Comparison of ENCODE assay signal across 10 mouse cellular contexts in genomic region chr7:34291265-34291664, GRCm38 (mm10). TPM values are rescaled to one million over a fixed set of nuclear protein-coding genes. Genes with fewer than 3 reads are reported as not detected.
A peak's percentile ranks its signal among the peaks of the same experiment; 100 is the strongest.
DNase-seq lines count a peak whose midpoint lies in the region; ATAC-seq and TF ChIP-seq lines count a peak whose summit lies in the region.
"Had no signal": no experiment of that assay in that cellular context is flagged by ENCODE, and none has a peak within 500 bp of the region (broad histone marks: within the 10 kb centered on the region; RNA-seq: fewer than 3 reads in every experiment).

No protein-coding gene starts in this region.

- no peak for ATAC-seq in neural tube, embryonic 13.5 days (ENCODE audit: low read depth)
- ATAC-seq in lung, postnatal 0 days: peak; percentile 89

- DNase-seq in kidney, adult 2 months: peak; percentile 42
- no peak for DNase-seq in kidney, adult 11 months
- no peak for DNase-seq in neural tube, embryonic 10.5 days (ENCODE audit: extremely low spot score, low spot score)
- DNase-seq in lung, postnatal 0 days (ENCODE audit: low spot score): peak; percentile 66
- no peak for DNase-seq in B cell, adult 2 months
- DNase-seq in thymus, postnatal 10 days (ENCODE audit: low spot score in 2 of 2): no peak
- DNase-seq: thymus, postnatal 14 days had no signal

- H3K9ac ChIP-seq in neural tube, embryonic 13.5 days: no peak overlapping the region
- H3K9ac ChIP-seq in lung, postnatal 0 days (replicated peaks; ENCODE audit: low read depth): no peak overlapping the region

- TF ChIP-seq CTCF in kidney, adult 2 months (conservative IDR thresholded peaks at IDR 0.05; ENCODE audit: insufficient read depth, insufficient read length, low read depth, low read length): no peak
- TF ChIP-seq CTCF in lung, postnatal 0 days (IDR thresholded peaks at IDR 0.05): no peak

- no peaks in the 10 kb centered on the region for H3K9me3 ChIP-seq in neural tube, embryonic 13.5 days
- no peaks in the 10 kb centered on the region for H3K9me3 ChIP-seq in lung, postnatal 0 days (ENCODE audit: low read length)

- no peaks in the 10 kb centered on the region for H3K36me3 ChIP-seq in kidney, adult 2 months (ENCODE audit: control insufficient read depth, insufficient read depth, low read length)
- 0 out of 2 replicates have a peak, but pooled peaks cover 2% of the 10 kb centered on the region for H3K36me3 ChIP-seq in neural tube, embryonic 13.5 days
- no peaks in the 10 kb centered on the region for H3K36me3 ChIP-seq in lung, postnatal 0 days (ENCODE audit: insufficient read depth, low read length)

- 62% methylated on average over 1 of the region's 1 CpGs for WGBS in kidney, adult 2 months
- 78% methylated on average over 1 of the region's 1 CpGs for WGBS in neural tube, embryonic 13.5 days
- WGBS in lung, postnatal 0 days: 41% methylated on average over 1 of the region's 1 CpGs

- TF ChIP-seq POLR2A in kidney, adult 2 months (IDR thresholded peaks at IDR 0.05; ENCODE audit: low read depth, low read length): no peak

- TF ChIP-seq EP300 in lung, postnatal 0 days (IDR thresholded peaks at IDR 0.05): peak; percentile 89

- H3K4me1 ChIP-seq in kidney, adult 2 months (ENCODE audit: control insufficient read depth, insufficient read depth, low read length): peaks cover 7% of the 10 kb centered on the region; the same call in 1 of the 2 replicates
- H3K4me1 ChIP-seq in neural tube, embryonic 13.5 days (replicated peaks): no peaks in the 10 kb centered on the region
- no peaks in the 10 kb centered on the region; the same call in 1 of the 2 replicates for H3K4me1 ChIP-seq in lung, postnatal 0 days (ENCODE audit: insufficient read depth, low read depth, low read length)

- H3K4me2 ChIP-seq in neural tube, embryonic 13.5 days: no peak overlapping the region
- no peak overlapping the region for H3K4me2 ChIP-seq in lung, postnatal 0 days (replicated peaks; ENCODE audit: low read depth, low read length)

- H3K27me3 ChIP-seq in kidney, adult 2 months (replicated peaks; ENCODE audit: control insufficient read depth, insufficient read depth, low read length): no peaks in the 10 kb centered on the region
- H3K27me3 ChIP-seq in neural tube, embryonic 13.5 days: no peaks in the 10 kb centered on the region
- H3K27me3 ChIP-seq in lung, postnatal 0 days (replicated peaks; ENCODE audit: insufficient read depth, low read length): no peaks in the 10 kb centered on the region

- no peak overlapping the region for H3K4me3 ChIP-seq in kidney, adult 2 months (ENCODE audit: insufficient read depth, low read depth, low read length)
- H3K4me3 ChIP-seq in neural tube, embryonic 13.5 days: no peak overlapping the region
- H3K4me3 ChIP-seq in lung, postnatal 0 days (ENCODE audit: low read depth, low read length): no peak overlapping the region
- H3K4me3 ChIP-seq: myocyte had no signal

- peak overlapping the region; percentile 80 for H3K27ac ChIP-seq in kidney, adult 2 months (ENCODE audit: insufficient read depth, low read depth, low read length)
- 0 out of 2 replicates have a peak overlapping the region, but pooled peaks have one; percentile 13 for H3K27ac ChIP-seq in neural tube, embryonic 13.5 days (replicated peaks)
- H3K27ac ChIP-seq in lung, postnatal 0 days (ENCODE audit: low read length): peak overlapping the region; percentile 78

RNA-seq across cellular contexts. Expression of gene 4931406P16Rik, which starts 22.1 kb away (rescaled TPM):
- polyA plus RNA-seq in kidney, adult 2 months (2012; rRNA removed): 24.6 and 27.0 TPM in 2 replicates
- 32.5 and 34.9 TPM in 2 replicates for polyA plus RNA-seq in neural tube, embryonic 13.5 days (2015; fragmentation: Nextera tagmentation; extraction: Ambion mirVana)
- 54.6 and 57.3 TPM in 2 replicates for polyA plus RNA-seq in lung, postnatal 0 days (2015; fragmentation: Nextera tagmentation; extraction: Ambion mirVana)

RNA-seq across cellular contexts. Expression of gene Gm6096, which starts 40.4 kb away (rescaled TPM):
- polyA plus RNA-seq in kidney, adult 2 months (2012; rRNA removed): not detected in 2 replicates
- not detected in 2 replicates for polyA plus RNA-seq in neural tube, embryonic 13.5 days (2015; fragmentation: Nextera tagmentation; extraction: Ambion mirVana)
- not detected in 2 replicates for polyA plus RNA-seq in lung, postnatal 0 days (2015; fragmentation: Nextera tagmentation; extraction: Ambion mirVana)
- polyA plus RNA-seq: gonadal fat pad, adult 2 months had no signal

Comparison
In these comparisons a context has a peak if more than half of its experiments do, and no peak if none do; other contexts are left out.
1. DNase-seq: peak in kidney, adult 2 months (single experiment) and lung, postnatal 0 days (single experiment); none in kidney, adult 11 months (single experiment), neural tube, embryonic 10.5 days (single experiment), B cell, adult 2 months (0 of 2) and thymus, postnatal 10 days (0 of 2).
2. H3K27ac ChIP-seq: peak in every context shown above with its lines; median percentile 80 in kidney, adult 2 months; 78 in lung, postnatal 0 days; 13 in neural tube, embryonic 13.5 days.